Mouse (Mus musculus) heart, postnatal 36 days (tissue): ENCODE measurements at regions not wholly inside any gene's neighbourhood (a gene's known extent, or its start where the extent isn't known, plus 50 kb on each side); places are given as distances from the start of the nearest gene placed in this dataset.

Source experiments
- DNase-seq, 2 experiments: peaks; one replicate each; pipeline ENCODE4 v3.0.0; 2021 to 2022
- intact Hi-C: fragments of 180-260 bp; cut with DNase I; formaldehyde crosslinking; loops from one replicate; pipeline ENCODE4 v1.15.1; 2025

DNA sequence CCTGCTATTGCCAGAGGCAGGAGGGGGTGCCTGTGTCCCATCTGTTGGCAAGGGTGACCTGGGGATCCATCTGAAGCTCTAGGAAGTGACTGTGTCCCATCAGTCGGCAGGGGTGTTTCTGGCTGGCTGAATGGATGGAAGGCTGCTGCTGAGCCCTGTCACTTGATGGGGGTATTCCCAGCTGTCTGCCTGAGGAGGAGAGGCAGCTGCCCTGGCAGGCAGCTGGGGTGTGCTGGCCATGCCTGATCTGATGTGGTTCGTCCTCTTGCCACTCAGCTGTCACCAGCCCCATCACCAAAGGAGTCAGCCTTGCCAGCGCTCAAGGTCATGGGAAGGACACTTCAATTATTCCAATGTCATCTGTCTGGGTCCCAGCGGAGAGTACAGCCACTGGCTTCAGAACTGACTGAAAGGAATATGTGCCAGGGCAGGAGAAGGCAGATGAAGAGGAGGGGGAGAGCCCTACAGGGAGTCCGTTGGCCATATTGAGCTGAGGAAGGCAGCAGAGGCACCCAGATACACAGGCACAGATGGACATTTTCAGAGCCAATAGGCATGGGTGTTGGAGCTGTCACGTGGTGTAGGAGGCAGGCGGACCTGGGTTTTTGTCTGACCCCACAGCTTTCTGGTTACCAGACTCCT, 89.3 kb downstream of the Efnb1 start:
- intact Hi-C loops = no loop called here
- DNase-seq = no peak

DNA sequence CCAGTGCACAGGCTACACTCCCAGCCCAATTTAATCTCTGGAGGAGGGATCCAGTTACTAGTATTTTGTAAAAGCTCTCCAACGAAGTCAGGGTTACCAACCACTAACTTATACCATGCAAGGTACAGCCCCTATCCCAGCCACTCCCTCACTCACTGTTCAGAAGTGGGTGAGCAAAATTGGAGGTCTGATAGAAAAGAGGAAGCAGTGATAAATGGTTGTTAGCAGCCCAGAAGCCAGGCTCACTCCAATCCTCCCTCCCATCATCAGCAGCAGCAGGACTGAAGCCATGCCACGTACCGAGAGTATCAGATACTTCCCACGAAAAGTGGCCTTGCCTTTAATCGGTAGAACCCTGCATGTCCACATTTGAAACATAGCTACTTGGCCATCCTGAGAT, 86.1 kb downstream of the Efnb1 start:
- no peak for DNase-seq
- intact Hi-C loops = no loop called here

DNA sequence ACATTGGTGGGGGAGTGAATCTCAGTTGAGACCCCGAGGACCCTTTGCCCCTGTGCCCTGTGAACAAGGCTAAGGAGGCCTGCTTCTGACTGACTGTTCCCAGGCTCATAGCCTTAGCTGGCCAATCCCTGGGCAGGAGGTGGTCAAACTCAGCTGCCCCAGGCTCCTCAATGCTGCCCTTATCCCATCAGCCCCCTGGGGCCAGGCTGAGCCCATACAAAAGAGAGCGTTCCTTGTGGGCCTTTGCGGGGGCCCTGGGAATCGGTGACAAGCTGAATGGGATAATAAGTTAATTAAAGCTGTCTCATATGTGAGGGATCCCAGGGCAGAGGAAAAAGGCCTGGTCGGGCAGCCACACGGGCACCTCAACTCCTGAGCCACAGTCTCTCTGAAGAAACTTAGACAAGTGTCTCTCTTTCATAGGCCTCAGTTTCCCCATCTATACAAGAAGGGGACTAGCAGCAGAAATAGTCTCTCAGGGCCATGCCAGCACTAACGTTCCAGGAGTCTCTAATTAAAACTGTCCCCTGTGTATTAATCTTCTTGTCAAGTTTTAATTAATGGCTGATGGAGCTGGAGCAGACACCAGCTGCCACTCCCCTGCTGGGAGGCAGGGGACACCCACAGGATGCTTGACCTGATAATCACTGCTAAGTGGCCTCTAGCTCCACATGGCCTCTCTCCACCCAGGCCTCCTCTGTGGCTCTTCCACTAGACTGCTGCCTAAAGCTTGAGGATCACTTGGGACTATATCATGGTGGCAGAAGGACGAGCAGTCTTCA, 84.9 kb downstream of the Efnb1 start:
- intact Hi-C loops = no loop called here
- DNase-seq = no peak

DNA sequence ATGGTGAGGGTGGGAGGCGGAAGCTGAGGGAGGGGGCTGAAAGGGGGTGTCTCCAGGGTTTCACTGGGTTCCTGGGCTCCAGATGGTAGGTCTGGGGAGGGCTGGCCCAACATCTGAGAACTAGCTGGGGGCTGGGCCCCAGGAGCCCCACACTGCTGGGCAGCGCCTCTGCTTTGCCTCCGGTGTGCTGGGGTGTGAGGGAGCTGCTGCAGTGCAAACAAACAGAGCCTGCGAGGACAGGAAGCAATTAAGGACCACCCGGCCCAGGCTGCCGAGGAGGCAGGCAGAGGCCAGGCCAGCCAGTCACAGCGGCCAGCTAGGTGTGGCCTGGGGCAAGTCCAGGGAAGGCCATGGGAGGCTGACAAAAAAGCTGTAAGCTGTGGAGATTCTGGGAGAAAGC, 82.3 kb downstream of the Efnb1 start:
- intact Hi-C loops = no loop called here
- DNase-seq = no peak

DNA sequence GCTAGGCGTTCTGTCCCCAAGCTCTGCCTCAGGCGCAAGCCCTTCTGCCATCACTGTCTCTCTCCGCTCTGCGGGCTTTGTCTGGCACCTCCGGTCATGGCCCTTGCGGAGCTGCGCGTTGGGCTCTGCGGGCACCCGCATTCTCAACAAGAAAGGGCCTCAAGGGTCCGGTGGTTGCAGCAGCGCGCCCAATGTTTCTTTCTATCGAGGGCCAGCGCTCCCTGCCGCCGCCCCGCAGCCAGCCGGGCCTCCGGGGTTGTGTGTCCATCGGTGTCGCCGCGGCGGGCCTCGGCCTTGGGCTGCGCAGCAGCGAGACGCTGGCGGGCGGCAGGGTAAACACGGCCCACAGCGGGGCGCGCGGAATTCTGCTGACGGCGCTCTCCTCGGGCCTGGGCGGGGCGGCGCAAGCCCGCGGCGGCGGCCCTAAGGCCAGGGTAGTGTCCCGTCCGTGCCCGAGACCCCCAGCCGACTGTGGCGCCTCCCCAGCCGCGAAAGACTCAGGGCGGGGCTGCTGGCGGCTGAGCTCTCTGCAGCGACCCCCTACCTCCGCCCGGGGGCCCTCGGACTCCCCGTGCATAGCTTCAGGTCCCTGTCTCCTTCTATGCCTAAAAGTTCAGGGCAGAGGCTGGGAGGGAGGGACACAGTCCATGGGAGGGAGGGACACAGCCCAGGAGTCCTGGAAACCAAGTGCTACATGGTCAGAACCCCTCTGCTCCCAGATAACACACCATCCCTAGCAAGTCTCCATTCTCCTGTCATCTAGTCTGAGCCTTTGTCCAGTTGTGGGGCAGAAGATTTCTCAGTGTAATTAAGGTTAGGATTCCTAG, 80.9 kb downstream of the Efnb1 start:
- intact Hi-C loops = loop anchor here (1.0 to 2.0 kb wide), 2 partner anchors 76 to 81 kb away; partner anchors contain the start of gene Efnb1
- DNase-seq = peak; percentile 59 to 67

DNA sequence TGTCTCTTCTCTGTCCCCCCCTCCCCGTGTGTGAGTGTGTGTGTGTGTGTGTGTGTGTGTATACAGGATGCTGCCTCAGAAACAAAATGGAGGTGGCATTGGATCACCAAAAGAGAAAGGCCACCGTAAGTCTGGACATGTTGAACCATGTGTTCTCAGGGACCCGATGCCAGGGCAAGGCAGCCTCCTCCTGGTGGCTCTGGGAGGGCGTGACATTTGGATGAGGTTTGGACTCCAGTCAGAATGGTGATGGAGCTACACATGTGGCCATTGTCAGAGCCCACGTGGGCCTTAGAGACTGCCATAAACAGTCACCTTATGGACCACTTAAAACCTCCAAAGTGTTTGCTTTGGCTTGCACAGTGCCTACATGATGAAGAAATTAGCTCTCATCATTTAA, 80.0 kb downstream of the Efnb1 start:
- intact Hi-C loops = loop anchor here (2.0 kb wide), 1 partner anchor 75 kb away; no protein-coding TSS in a partner anchor
- DNase-seq = no peak

DNA sequence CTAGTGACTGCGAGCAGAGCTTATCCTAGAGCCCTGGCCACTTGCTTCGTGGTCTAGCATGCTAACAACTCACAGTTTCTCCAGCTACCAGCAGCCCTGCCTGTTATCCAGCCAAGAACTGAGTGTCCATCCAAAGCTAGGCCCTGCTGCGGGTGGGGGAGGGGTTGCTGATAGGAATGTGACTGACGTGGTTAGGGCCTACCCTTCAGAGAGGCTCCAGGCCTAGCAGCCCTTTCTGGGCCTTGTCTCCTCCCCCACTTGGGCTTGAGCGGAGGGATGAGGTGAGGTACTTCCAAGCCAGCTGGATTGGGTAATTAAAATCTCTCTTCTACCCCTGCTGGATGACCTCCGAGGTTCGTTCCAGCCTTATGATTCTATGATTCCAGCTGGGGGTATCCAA, 79.2 kb downstream of the Efnb1 start:
- DNase-seq = peak in 1 of 2 experiments; percentile 35
- intact Hi-C loops = no loop called here

DNA sequence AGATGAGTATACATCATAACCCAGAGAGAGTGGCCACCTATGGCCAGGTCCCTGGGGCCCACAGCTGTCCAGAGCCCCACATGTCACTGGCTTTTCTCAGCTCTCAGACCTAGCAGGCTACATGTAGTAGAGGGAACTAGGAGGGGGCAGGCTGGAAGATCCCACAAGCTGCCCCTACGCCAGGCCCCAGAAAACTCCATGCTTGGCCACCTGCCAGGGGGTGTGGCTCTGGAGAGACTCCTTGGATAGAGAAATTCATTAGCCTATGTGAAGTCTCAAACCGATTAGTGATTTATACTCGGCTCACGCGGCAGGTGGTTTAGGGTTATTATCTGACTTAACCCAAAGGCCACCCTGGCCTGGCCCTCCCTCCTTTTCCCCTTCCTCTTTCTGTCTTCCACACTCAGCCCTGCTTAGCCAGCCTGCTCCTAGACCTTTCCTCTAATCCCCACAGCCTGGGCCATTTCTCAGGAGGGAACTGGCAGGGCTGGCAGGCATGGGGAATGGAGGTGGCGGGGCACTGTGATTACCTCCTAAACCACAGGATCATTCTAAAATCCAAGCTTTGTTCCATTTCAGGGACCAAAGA, 77.7 kb downstream of the Efnb1 start:
- no peak for DNase-seq
- intact Hi-C loops = no loop called here

DNA sequence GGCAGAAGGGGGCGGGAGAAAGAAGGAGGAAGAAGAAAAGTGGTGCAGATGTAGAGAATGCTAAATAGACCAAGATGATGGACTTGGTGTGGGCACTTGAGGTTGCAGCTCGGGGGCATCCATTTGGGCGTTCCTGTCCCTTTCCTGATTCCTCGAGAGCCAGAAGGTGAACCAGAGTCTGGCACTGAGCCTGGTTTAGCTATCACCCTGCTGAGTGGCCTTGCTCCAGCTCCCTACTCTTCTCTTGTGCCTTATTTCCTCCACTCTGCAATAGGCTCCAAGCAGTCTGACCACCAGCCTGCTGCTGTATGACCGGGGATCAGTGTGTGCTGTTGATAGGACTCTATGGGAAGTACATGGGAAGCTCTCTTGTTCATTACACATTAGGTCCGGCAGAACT, 68.1 kb downstream of the Efnb1 start:
- intact Hi-C loops = loop anchor here (2.0 kb wide), 1 partner anchor 25 kb away; no protein-coding TSS in a partner anchor
- DNase-seq = no peak

DNA sequence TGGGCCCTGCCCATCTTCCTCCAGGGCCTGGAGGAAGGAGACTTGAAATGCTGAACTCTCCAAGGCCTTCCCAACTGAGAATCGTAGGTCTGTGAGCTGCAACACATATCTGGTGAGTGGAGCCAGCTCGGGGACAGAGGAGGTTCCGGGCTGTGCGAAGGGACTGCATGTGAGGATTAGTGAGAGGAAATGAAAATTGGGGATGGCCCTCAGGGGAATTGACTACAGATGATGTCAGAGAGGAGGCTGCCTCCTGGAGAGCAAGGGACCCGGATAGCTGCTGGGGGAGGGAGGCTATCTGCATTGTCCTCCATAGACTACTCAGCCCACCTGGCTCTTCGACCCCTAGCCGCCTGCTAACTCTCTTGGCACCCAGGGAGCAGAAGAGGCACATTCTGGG, 65.2 kb downstream of the Efnb1 start:
- intact Hi-C loops = no loop called here
- no peak for DNase-seq

DNA sequence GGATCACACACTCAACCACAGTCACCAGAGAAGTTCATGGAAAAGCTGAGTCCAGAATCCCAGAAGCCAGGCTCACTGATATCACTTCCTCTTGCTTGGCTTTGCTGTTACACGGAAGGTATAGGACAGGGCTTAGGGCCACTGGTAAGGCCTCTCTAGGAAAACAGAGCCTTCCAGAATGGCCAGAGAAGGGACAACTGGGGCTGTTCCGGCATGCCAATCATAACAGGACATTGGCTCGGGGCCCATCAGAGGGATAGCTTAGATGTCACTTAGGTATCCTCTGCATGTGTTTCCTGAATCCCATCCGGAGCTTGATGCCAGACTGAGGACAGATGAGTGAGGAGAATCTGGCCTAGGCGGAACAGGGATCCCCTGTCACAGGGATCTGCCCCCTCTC, 63.7 kb downstream of the Efnb1 start:
- intact Hi-C loops = loop anchor here (1.0 to 5.0 kb wide), 2 partner anchors 63 to 88 kb away; partner anchors contain the start of gene Efnb1
- peak in 1 of 2 experiments; percentile 45 for DNase-seq

DNA sequence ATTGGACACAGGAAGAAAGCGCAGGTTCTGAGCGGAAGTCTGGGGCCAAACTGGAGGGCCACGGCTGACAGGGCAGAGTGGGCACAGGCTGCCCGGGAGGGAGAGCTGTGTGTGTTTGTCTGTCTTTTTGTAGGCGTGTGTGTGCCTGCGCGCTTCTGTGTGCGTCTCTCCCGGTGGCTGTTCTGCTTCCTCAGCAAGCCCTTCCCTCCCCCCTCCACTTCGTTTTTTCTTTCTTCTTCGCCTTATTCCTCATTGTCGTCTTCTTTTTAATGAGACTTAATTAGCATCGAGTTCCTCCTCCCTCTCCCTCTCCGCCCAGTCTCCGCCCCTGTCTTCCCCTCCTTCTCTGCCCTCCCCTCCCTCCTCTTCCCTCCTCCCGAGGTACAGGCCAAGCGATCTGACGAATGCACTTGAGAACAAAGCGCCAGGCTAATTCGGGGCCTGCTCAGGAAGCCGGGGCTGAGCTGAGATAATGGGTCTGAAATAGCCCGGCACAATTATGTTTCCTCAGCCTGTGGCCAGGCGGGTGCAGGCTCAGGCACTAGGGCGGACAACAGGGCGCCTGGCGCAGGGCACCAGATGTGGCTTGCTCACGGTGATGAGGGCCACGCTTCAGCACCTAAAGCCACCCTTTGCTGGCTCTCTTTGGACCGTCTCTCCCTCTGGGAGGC, 63.2 kb downstream of the Efnb1 start:
- intact Hi-C loops = loop anchor here (1.0 to 5.0 kb wide), 2 partner anchors 63 to 88 kb away; partner anchors contain the start of gene Efnb1
- DNase-seq = peak; percentile 67 to 71
